Mouse (Mus musculus) myocyte (in vitro differentiated cells): ENCODE results near the gene Ermap.

Experiments
- CEBPB ChIP-seq: IDR thresholded peaks from 2 replicates; pipeline ENCODE4 v1.6.1; 2011; ENCODE audit warnings: mild to moderate bottlenecking, moderate library complexity; ENCODE audit not compliant: poor library complexity, insufficient read depth, severe bottlenecking
- MAX ChIP-seq: IDR thresholded peaks from one replicate; pipeline ENCODE4 v1.6.1; 2011; ENCODE audit warnings: low read depth, mild to moderate bottlenecking, control low read depth
- MYOG ChIP-seq, 3 experiments: IDR thresholded peaks; one replicate each; pipeline ENCODE4 v1.6.1; 2011; ENCODE audit warnings: control low read depth in 2 of 3, low read depth in 2 of 3, mild to moderate bottlenecking in 2 of 3; ENCODE audit not compliant: insufficient read length in 2 of 3, control insufficient read depth in 1 of 3, insufficient read depth in 1 of 3
- POLR2A ChIP-seq: IDR thresholded peaks from one replicate; pipeline ENCODE4 v1.6.1; 2011; ENCODE audit warnings: low read depth, mild to moderate bottlenecking, control low read depth, moderate library complexity; ENCODE audit not compliant: insufficient read length

DNA sequence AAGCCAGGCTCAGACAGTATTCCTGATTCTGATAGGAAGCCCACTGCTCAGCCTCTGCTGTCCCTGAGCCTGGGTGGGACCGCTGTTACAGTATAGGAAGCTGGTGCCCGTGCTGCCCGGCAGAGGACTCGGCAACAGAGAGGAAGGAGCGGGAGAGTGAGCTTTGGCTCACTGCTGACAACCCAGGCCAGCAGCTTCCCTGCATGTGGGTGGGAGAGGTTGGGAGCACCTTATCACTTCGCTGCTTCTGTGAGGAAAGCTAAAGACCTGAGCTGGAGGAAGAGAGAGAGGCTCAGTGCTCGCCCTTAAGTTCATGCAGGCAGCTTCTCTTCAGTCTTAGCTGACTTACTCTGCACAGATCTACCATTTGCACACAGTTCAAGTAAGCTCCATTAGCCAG, 61.3 kb downstream of the Ermap start:
- TF ChIP-seq MAX = no peak
- no peak for TF ChIP-seq CEBPB
- TF ChIP-seq POLR2A = no peak
- no peak for TF ChIP-seq MYOG (IDR thresholded peaks at IDR 0.05; ENCODE audit: control insufficient read depth in 1 of 3, insufficient read depth in 1 of 3, insufficient read length in 2 of 3, low read depth in 2 of 3)
